Mouse (Mus musculus) B cell, adult (primary cell): Measurements from ENCODE around the gene Stxbp4. TPM values are rescaled to one million over a fixed set of nuclear protein-coding genes. Genes with fewer than 3 reads are reported as not detected.

Experiments used
- total RNA-seq: library from RNA; stranded (reverse); gene quantifications from 4 replicates; pipeline ENCODE4 v1.2.4, GENCODE M21; 2023; ENCODE audit not compliant: inconsistent age

Gene Stxbp4
- total RNA-seq = 4.8 to 5.7 TPM (median 5.5 TPM) in 4 replicates

DNA sequence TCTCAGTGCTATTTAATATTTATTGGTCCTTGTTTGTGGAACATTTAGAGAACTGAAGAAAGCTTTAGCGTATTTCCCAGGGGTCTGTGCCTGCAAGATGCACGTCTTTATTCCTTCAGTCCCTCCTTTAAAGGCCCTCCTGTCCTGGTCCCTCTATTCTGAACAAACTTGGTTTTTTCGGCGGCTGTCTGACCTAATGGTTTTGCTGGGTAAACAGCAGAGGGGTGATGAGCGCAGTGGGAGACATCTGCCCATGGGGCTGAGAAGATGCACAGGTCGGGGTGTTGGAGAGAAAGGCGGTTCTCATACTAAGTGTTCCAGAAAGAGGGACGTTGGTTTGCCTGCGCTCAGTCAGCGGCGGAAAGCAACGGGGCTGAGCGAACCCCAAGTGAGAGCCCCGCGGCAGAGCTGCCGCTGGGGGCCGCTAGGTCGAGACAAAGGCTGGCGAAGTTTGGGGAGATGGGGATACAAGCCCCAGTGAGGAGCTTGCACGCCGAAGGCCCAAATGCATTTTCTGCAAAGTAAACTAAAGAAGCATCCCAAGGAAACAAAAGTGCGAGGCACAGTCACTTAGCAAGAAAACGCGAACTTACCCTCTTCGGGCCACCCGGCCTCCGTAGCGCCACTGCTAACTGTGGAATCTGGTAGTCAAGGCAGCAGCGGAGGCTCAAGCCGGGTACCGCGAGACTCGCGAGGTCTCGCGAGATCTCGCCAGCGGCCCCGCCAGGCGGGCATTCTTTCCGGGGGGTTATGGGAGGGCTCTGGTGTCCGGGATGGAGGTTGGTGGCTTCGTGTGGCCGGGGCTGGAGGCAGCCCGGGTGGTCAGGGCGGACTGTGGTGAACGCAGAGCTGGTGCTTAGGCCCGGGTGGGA, at the start of gene Stxbp4, which contains the start of gene Cox11:
Gene Stxbp4, minus strand, starts transcription at position 645 of the 872 bp plus-strand sequence.
Gene Cox11, plus strand, starts transcription at position 734 of the 872 bp plus-strand sequence.

Other genes starting within 250 kb of the Stxbp4 start
- 0.19 TPM in 1 of 4 replicates, not detected in the others for gene Hlf, start 247.2 kb downstream of the Stxbp4 start, total RNA-seq
- 14.9 to 19.6 TPM (median 16.9 TPM) in 4 replicates for gene Cox11, start 89 bp upstream of the Stxbp4 start, total RNA-seq
- not detected in 4 replicates for gene Tom1l1, start 50.3 kb upstream of the Stxbp4 start, total RNA-seq